Mouse (Mus musculus) kidney, postnatal 36 days (tissue): ENCODE measurements at regions not wholly inside any gene's neighbourhood (a gene's known extent, or its start where the extent isn't known, plus 50 kb on each side); places are given as distances from the start of the nearest gene placed in this dataset.

Experiments used
- DNase-seq, 2 experiments: peaks; one replicate each; pipeline ENCODE4 v3.0.0; 2021 to 2022; ENCODE audit warnings: mixed read lengths in 2 of 2

- DNase-seq: no peak
These were observed 175.1 kb upstream of the Tnp1 start for GRCm38 (mm10) chr1:73190832-73191231.

- DNase-seq: peak; percentile 33 to 71
These were observed 173.1 kb upstream of the Tnp1 start for GRCm38 (mm10) chr1:73188796-73189195.

- no peak for DNase-seq
These were observed 168.8 kb upstream of the Tnp1 start for GRCm38 (mm10) chr1:73184477-73184876.

- no peak for DNase-seq
These were observed 163.1 kb upstream of the Tnp1 start for GRCm38 (mm10) chr1:73178810-73179209.

GRCm38 (mm10) chr1:73177076-73177475 lies 161.4 kb upstream of the Tnp1 start:
- DNase-seq: no peak

GRCm38 (mm10) chr1:73170668-73171008 lies 154.9 kb upstream of the Tnp1 start:
- peak in 1 of 2 experiments; percentile 16 for DNase-seq

- DNase-seq: peak; percentile 47
These were observed 154.4 kb upstream of the Tnp1 start for GRCm38 (mm10) chr1:73169929-73170667.

- DNase-seq: peak in 1 of 2 experiments; percentile 5
These were observed 153.6 kb upstream of the Tnp1 start for GRCm38 (mm10) chr1:73169077-73169869.

- no peak for DNase-seq
These were observed 144.5 kb upstream of the Tnp1 start for GRCm38 (mm10) chr1:73160199-73160598.

GRCm38 (mm10) chr1:73159405-73159976 lies 143.8 kb upstream of the Tnp1 start:
- no peak for DNase-seq

GRCm38 (mm10) chr1:73153438-73154097 lies 137.9 kb upstream of the Tnp1 start:
- peak; percentile 27 to 29 for DNase-seq

- DNase-seq: no peak
These were observed 134.2 kb upstream of the Tnp1 start for GRCm38 (mm10) chr1:73149926-73150325.

GRCm38 (mm10) chr1:73142845-73143244 lies 127.1 kb upstream of the Tnp1 start:
- DNase-seq: no peak

GRCm38 (mm10) chr1:73140557-73141345 lies 125.0 kb upstream of the Tnp1 start:
- DNase-seq: peak; percentile 42 to 68

GRCm38 (mm10) chr1:73130215-73130861 lies 114.6 kb upstream of the Tnp1 start:
- no peak for DNase-seq

- DNase-seq: no peak
These were observed 107.3 kb upstream of the Tnp1 start for GRCm38 (mm10) chr1:73123012-73123411.

- DNase-seq: peak in 1 of 2 experiments; percentile 18
These were observed 103.0 kb upstream of the Tnp1 start for GRCm38 (mm10) chr1:73118661-73119060.

- no peak for DNase-seq
These were observed 100.8 kb upstream of the Tnp1 start for GRCm38 (mm10) chr1:73116526-73116925.

GRCm38 (mm10) chr1:73115854-73116253 lies 100.1 kb upstream of the Tnp1 start:
- no peak for DNase-seq

GRCm38 (mm10) chr1:73113137-73113536 lies 97.4 kb upstream of the Tnp1 start:
- no peak for DNase-seq

- DNase-seq: no peak
These were observed 97.0 kb upstream of the Tnp1 start for GRCm38 (mm10) chr1:73112711-73113110.

GRCm38 (mm10) chr1:73111911-73112310 lies 96.2 kb upstream of the Tnp1 start:
- peak; percentile 65 to 74 for DNase-seq
